Mouse (Mus musculus) midbrain, postnatal 0 days (tissue): Measurements from ENCODE around the gene Ccdc97. TPM values are rescaled to one million over a fixed set of nuclear protein-coding genes. Genes with fewer than 3 reads are reported as not detected.

Experiments
- ATAC-seq: fragments of 200-750 bp; cut with Nextera tagmentation; 2 replicates; pipeline ENCODE4 v1.8.0; 2017; ENCODE audit warnings: moderate number of reproducible peaks, mild to moderate bottlenecking, moderate TSS enrichment, moderate library complexity; ENCODE audit not compliant: low FRiP score
- DNase-seq: peaks from one replicate; pipeline ENCODE4 v3.0.0-alpha.2; 2015; ENCODE audit warnings: low spot score
- H3K27ac ChIP-seq: fragments of 300-500 bp; sonication (generic); 2 replicates; pipeline ENCODE4 v1.5.1; 2014; ENCODE audit warnings: low read depth, mild to moderate bottlenecking, low read length, mixed read lengths
- H3K27me3 ChIP-seq: fragments of 300-500 bp; sonication (generic); 2 replicates; pipeline ENCODE4 v1.6.1; 2014; ENCODE audit warnings: low read length, control low read depth, mixed read lengths; ENCODE audit not compliant: insufficient read depth
- H3K36me3 ChIP-seq: fragments of 300-500 bp; sonication (generic); 2 replicates; pipeline ENCODE4 v1.6.1; 2014; ENCODE audit warnings: low read length, control low read depth, mixed read lengths; ENCODE audit not compliant: insufficient read depth
- H3K4me1 ChIP-seq: fragments of 300-500 bp; sonication (generic); 2 replicates; pipeline ENCODE4 v1.6.1; 2014; ENCODE audit warnings: mild to moderate bottlenecking, control low read depth, antibody characterized with exemption, low read length, mixed read lengths; ENCODE audit not compliant: insufficient read depth
- H3K4me2 ChIP-seq: fragments of 300-500 bp; sonication (generic); 2 replicates; pipeline ENCODE4 v1.6.1; 2014; ENCODE audit warnings: low read depth, mild to moderate bottlenecking, low read length, mixed read lengths; ENCODE audit not compliant: poor library complexity, severe bottlenecking
- H3K4me3 ChIP-seq: fragments of 300-500 bp; sonication (generic); 2 replicates; pipeline ENCODE4 v1.5.1; 2014; ENCODE audit warnings: low read depth, mild to moderate bottlenecking, low read length, moderate library complexity
- H3K9ac ChIP-seq: fragments of 300-500 bp; sonication (generic); replicated peaks from 2 replicates; pipeline ENCODE4 v1.6.1; 2014; ENCODE audit warnings: mild to moderate bottlenecking, low read length, moderate library complexity, mixed read lengths; ENCODE audit not compliant: poor library complexity, severe bottlenecking
- H3K9me3 ChIP-seq: fragments of 300-500 bp; sonication (generic); 2 replicates; pipeline ENCODE4 v1.6.1; 2016; ENCODE audit warnings: low read length, control low read depth
- CTCF ChIP-seq: IDR thresholded peaks from 2 replicates; pipeline ENCODE4 v1.5.1; 2016; ENCODE audit warnings: antibody characterized with exemption, mild to moderate bottlenecking
- WGBS: fragments of 180-500 bp; shearing (Covaris S2); extraction: QIAGEN DNeasy Blood & Tissue Kit; methylation state at CpG from one replicate; pipeline ENCODE4 v1.1.7; 2014; 5-methylcytosine and 5-hydroxymethylcytosine counted together
- polyA plus RNA-seq: library from polyadenylated mRNA; unstranded; fragments of >200 nt; fragmentation: Nextera tagmentation; extraction: Ambion mirVana; gene quantifications from 2 replicates; pipeline ENCODE4 v1.2.1, GENCODE M21; 2015
- total RNA-seq: library from RNA; depleted of rRNA; stranded (reverse); fragments of >200 nt; gene quantifications from 2 replicates; pipeline ENCODE4 v1.2.3, GENCODE M21; 2014

The Ccdc97 gene
- total and polyA plus RNA-seq, 2 experiments from 2014 or later: 29.1 to 38.3 TPM

DNA sequence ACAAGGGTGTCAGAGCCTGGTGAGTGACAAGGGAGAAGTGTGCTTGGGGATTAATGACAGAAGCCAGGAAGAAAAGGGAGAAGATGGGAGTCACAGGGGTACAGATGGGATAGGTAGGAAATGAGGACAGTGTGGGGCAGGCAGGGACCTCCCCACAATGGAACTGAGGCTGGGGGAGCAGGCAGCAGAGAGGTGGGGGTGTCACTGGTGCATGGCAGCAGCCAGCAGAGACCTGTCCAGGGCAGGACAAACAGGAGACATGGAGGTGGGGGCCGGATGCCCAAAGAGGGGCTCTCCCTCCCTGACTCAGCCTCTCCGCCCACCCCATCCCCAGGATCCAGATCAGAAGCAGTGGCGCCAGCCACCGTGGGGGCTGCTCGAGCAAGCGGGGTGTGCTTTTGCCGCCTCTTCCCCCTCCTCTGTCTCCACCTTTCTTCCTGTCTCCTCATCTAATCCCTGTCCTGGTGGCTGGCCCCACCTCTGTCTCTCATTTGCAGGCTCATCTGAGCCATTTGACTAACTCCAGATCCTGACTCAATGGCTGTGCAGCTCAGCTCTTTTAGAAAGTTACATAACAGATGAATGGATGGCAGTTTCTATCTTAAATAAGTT lies 8.3 kb downstream of the Ccdc97 start:
- H3K4me2 ChIP-seq: peak overlapping the region; percentile 2; the same call in 1 of the 2 replicates
- no peak overlapping the region for H3K4me3 ChIP-seq
- H3K9me3 ChIP-seq: no peaks in the 10 kb centered on the region
- 0% methylated on average over 2 of the region's 7 CpGs for whole genome bisulfite sequencing
- H3K4me1 ChIP-seq: peaks cover 8% of the 10 kb centered on the region; the same call in 1 of the 2 replicates
- no peak for ATAC-seq
- no peak for TF ChIP-seq CTCF
- H3K9ac ChIP-seq: peak overlapping the region; percentile 24; the same call in 1 of the 2 replicates
- DNase-seq: no peak
- H3K36me3 ChIP-seq: peaks cover 33% of the 10 kb centered on the region
- H3K27me3 ChIP-seq: no peaks in the 10 kb centered on the region
- no peak overlapping the region for H3K27ac ChIP-seq

DNA sequence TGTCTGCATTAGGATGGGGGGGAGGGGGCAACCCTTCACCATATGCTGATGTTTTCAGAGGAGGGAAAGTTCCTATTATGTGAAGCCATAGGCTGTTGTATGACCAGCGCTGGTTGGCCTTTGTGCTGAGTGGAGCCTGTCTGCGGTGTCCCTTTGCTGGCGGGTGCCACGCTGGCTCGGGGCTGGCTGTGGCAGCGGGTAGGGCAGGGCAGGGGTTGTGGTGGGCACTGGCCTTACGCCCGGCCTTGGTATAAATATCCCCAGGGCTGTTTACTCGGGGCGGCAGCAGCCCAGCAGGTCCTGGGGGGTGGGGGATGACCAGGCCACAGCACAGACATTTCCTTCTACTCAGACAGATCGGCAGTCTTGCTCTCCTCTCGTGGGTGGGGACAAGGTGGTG lies 8.9 kb downstream of the Ccdc97 start:
- Histone ChIP-seq H3K4me2 (no peak overlapping the region), H3K27ac (no peak overlapping the region), H3K4me1 (peaks cover 8% of the 10 kb centered on the region; the same call in 1 of the 2 replicates), H3K4me3 (no peak overlapping the region), H3K27me3 (no peaks in the 10 kb centered on the region), H3K36me3 (peaks cover 27% of the 10 kb centered on the region), H3K9ac (peak overlapping the region; percentile 24; the same call in 1 of the 2 replicates), H3K9me3 (no peaks in the 10 kb centered on the region)
- WGBS: 13% methylated on average over 12 of the region's 12 CpGs
- no peak for TF ChIP-seq CTCF
- ATAC-seq (0 out of 2 replicates have a peak, but pooled peaks have one; percentile 8), DNase-seq (no peak)

DNA sequence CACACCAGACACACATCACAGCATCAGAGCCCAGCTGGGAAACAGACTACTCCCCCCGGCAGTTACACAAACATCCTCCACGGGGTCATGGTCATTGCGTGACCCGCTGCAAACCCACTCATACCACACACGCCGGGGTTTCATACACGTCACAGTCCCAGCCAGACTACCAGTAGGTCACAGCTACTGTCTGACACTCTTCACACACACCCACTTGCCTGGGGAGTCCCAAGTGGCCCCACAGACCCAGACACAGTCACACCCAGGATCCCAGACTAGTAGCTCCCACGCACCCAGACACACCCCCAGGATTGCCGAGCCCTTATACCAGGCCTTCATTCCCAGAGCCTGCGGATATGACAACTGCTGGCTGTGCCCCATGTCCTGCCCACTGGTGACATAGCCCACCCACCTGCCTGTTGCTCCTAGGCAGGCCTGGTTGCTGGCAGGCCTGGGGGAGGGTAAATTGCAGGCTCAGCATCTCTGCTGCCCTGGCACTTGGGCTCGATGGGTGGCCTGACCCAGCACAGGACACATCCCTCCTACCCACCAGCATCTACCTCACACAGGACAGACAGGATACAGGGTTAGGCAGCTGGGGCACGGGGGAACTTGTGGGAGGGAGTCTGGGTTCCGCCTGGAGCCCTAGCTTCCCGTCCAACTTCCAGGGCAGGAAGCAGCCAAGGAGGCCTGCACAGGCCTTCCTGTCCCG lies 11.2 kb downstream of the Ccdc97 start:
- no peak overlapping the region for H3K9ac ChIP-seq
- H3K4me3 ChIP-seq: no peak overlapping the region
- H3K27ac ChIP-seq: no peak overlapping the region
- DNase-seq: no peak
- no peaks in the 10 kb centered on the region for H3K9me3 ChIP-seq
- ATAC-seq: no peak
- no peaks in the 10 kb centered on the region for H3K27me3 ChIP-seq
- H3K4me2 ChIP-seq: no peak overlapping the region
- 73% methylated on average over 15 of the region's 15 CpGs for WGBS
- no peak for TF ChIP-seq CTCF
- peaks cover 8% of the 10 kb centered on the region; the same call in 1 of the 2 replicates for H3K4me1 ChIP-seq
- H3K36me3 ChIP-seq: peaks cover 5% of the 10 kb centered on the region

DNA sequence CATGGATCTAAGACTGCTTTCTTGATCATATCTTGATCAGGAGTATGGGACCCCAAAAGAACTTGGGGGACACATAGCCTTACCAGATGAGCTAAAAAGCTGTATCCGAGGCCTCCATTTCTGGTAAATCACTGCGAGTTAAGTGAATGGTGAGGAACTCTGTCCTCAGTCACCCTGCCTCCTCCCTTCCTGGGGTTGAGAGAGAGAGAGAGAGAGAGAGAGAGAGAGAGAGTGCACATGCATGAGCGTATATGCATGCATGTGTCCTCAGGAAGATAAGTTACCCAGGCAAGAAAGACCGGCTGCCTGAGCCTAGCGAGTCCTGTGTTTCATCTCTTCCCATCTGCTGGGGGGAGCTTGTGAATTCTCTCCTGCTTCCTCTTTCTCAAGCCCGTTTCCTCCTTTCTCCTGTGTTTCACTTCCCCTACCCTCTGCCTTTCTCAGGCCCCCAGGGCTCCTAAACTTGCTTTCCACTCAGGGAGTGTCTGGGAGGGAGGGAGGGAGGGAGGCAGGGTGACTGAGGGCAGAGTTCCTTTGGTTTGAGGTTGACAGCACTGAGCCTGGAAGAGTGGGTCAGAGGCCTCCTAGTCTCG lies 12.2 kb downstream of the Ccdc97 start:
- Histone ChIP-seq H3K9ac (no peak overlapping the region), H3K27me3 (no peaks in the 10 kb centered on the region), H3K4me3 (no peak overlapping the region), H3K36me3 (no peaks in the 10 kb centered on the region), H3K9me3 (no peaks in the 10 kb centered on the region), H3K27ac (no peak overlapping the region), H3K4me1 (peaks cover 8% of the 10 kb centered on the region; the same call in 1 of the 2 replicates), H3K4me2 (no peak overlapping the region)
- DNase-seq: no peak
- no peak for ATAC-seq
- 63% methylated on average over 7 of the region's 7 CpGs for WGBS
- no peak for TF ChIP-seq CTCF

DNA sequence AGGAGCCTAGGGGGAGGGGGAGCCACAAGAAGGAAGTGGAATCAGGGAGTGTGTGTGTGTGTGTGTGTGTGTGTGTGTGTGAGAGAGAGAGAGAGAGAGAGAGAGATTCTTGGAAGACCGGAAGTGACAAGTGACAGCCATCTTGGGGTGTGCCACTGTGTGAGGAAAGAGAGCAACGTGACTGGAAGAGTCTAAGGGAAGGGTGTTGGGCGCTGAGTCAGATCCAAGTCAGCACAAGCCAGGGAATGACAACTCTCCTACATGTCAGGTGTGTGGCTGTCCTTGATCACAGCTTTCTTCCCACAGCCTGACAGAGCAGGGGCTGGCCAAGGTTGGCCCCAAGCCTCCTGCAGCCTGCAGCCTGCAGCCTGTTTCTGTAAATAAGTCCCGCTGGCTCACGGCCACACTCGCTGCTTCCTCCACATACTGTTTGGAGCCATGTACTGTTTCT lies 13.1 kb downstream of the Ccdc97 start:
- H3K4me1 ChIP-seq: peaks cover 8% of the 10 kb centered on the region; the same call in 1 of the 2 replicates
- no peak overlapping the region for H3K4me2 ChIP-seq
- no peaks in the 10 kb centered on the region for H3K9me3 ChIP-seq
- 74% methylated on average over 5 of the region's 6 CpGs for WGBS
- DNase-seq (no peak), ATAC-seq (no peak)
- no peak overlapping the region for H3K27ac ChIP-seq
- H3K36me3 ChIP-seq: no peaks in the 10 kb centered on the region
- no peak overlapping the region for H3K4me3 ChIP-seq
- no peak overlapping the region for H3K9ac ChIP-seq
- H3K27me3 ChIP-seq: no peaks in the 10 kb centered on the region
- TF ChIP-seq CTCF: no peak
